Mouse (Mus musculus) kidney, embryonic 15.5 days (tissue): Measurements from ENCODE around the gene Phtf2. TPM values are rescaled to one million over a fixed set of nuclear protein-coding genes. Genes with fewer than 3 reads are reported as not detected.
A peak's percentile ranks its signal among the peaks of the same experiment; 100 is the strongest.

Experiments used
- ATAC-seq: fragments of 200-750 bp; cut with Nextera tagmentation; replicated peaks from 2 replicates; pipeline ENCODE4 v1.8.0; 2017; ENCODE audit warnings: moderate TSS enrichment; ENCODE audit not compliant: low FRiP score
- H3K27ac ChIP-seq: fragments of 300-500 bp; sonication (generic); 2 replicates; pipeline ENCODE4 v1.5.1; 2015; ENCODE audit warnings: mild to moderate bottlenecking, inconsistent platforms
- H3K27me3 ChIP-seq: fragments of 300-500 bp; sonication (generic); 2 replicates; pipeline ENCODE4 v1.6.1; 2015; ENCODE audit warnings: inconsistent platforms
- H3K36me3 ChIP-seq: fragments of 300-500 bp; sonication (generic); 2 replicates; pipeline ENCODE4 v1.6.1; 2015; ENCODE audit warnings: inconsistent platforms
- H3K4me1 ChIP-seq: fragments of 300-500 bp; sonication (generic); 2 replicates; pipeline ENCODE4 v1.6.1; 2015; ENCODE audit warnings: inconsistent platforms
- H3K4me2 ChIP-seq: fragments of 300-500 bp; sonication (generic); 2 replicates; pipeline ENCODE4 v1.6.1; 2015; ENCODE audit warnings: moderate library complexity, mild to moderate bottlenecking, inconsistent platforms
- H3K4me3 ChIP-seq: fragments of 300-500 bp; sonication (generic); replicated peaks from 2 replicates; pipeline ENCODE4 v1.5.1; 2015; ENCODE audit warnings: mild to moderate bottlenecking, inconsistent platforms
- H3K9ac ChIP-seq: fragments of 300-500 bp; sonication (generic); 2 replicates; pipeline ENCODE4 v1.6.1; 2015; ENCODE audit warnings: mild to moderate bottlenecking, inconsistent platforms
- H3K9me3 ChIP-seq: fragments of 300-500 bp; sonication (generic); replicated peaks from 2 replicates; pipeline ENCODE4 v1.6.1; 2016; ENCODE audit warnings: inconsistent platforms
- WGBS: fragments of 180-500 bp; shearing (Covaris S2); methylation state at CpG from one replicate; pipeline ENCODE4 v1.1.7; 2015; ENCODE audit warnings: mixed read lengths; 5-methylcytosine and 5-hydroxymethylcytosine counted together
- polyA plus RNA-seq: library from polyadenylated mRNA; unstranded; fragments of >200 nt; fragmentation: Nextera tagmentation; extraction: Ambion mirVana; gene quantifications from 2 replicates; pipeline ENCODE4 v1.2.1, GENCODE M21; 2015

Gene Phtf2
- polyA plus RNA-seq, 1 experiment from 2014 or later = 14.9 TPM

GRCm38 (mm10) chr5:20904647-20905046 lies 22.7 kb upstream of the Phtf2 start:
- ATAC-seq = no peak
- 87% methylated on average over 2 of the region's 2 CpGs for WGBS
- no peaks in the 10 kb centered on the region for H3K9me3 ChIP-seq

GRCm38 (mm10) chr5:20897446-20898167 lies 15.7 kb upstream of the Phtf2 start:
- no peaks in the 10 kb centered on the region for H3K4me1 ChIP-seq
- WGBS = 88% methylated on average over 2 of the region's 2 CpGs
- H3K4me2 ChIP-seq = no peak overlapping the region
- no peaks in the 10 kb centered on the region for H3K9me3 ChIP-seq
- no peak overlapping the region for H3K9ac ChIP-seq
- no peak overlapping the region for H3K4me3 ChIP-seq
- H3K27me3 ChIP-seq = no peaks in the 10 kb centered on the region
- no peak overlapping the region for H3K27ac ChIP-seq
- peak; percentile 52; the same call in 1 of the 2 replicates for ATAC-seq
- H3K36me3 ChIP-seq = peaks cover 52% of the 10 kb centered on the region

More at GRCm38 (mm10) chr5:20904647-20905046, 22.7 kb upstream of the Phtf2 start:
- H3K4me2 ChIP-seq = no peak overlapping the region
- no peak overlapping the region for H3K4me3 ChIP-seq
- H3K27ac ChIP-seq = no peak overlapping the region
- H3K4me1 ChIP-seq = no peaks in the 10 kb centered on the region
- H3K27me3 ChIP-seq = no peaks in the 10 kb centered on the region
- no peak overlapping the region for H3K9ac ChIP-seq
- peaks cover 51% of the 10 kb centered on the region for H3K36me3 ChIP-seq

- H3K4me2 ChIP-seq = peak overlapping the region; percentile 68
- H3K4me1 ChIP-seq = peaks cover 16% of the 10 kb centered on the region
- H3K27me3 ChIP-seq = no peaks in the 10 kb centered on the region
- ATAC-seq = no peak
- H3K9ac ChIP-seq = no peak overlapping the region
- no peaks in the 10 kb centered on the region for H3K9me3 ChIP-seq
- no peak overlapping the region for H3K27ac ChIP-seq
- WGBS = 84% methylated on average over 4 of the region's 4 CpGs
- H3K4me3 ChIP-seq = no peak overlapping the region
- H3K36me3 ChIP-seq = peaks cover 10% of the 10 kb centered on the region
Measured at GRCm38 (mm10) chr5:20884036-20884620, 2.2 kb upstream of the Phtf2 start.

DNA sequence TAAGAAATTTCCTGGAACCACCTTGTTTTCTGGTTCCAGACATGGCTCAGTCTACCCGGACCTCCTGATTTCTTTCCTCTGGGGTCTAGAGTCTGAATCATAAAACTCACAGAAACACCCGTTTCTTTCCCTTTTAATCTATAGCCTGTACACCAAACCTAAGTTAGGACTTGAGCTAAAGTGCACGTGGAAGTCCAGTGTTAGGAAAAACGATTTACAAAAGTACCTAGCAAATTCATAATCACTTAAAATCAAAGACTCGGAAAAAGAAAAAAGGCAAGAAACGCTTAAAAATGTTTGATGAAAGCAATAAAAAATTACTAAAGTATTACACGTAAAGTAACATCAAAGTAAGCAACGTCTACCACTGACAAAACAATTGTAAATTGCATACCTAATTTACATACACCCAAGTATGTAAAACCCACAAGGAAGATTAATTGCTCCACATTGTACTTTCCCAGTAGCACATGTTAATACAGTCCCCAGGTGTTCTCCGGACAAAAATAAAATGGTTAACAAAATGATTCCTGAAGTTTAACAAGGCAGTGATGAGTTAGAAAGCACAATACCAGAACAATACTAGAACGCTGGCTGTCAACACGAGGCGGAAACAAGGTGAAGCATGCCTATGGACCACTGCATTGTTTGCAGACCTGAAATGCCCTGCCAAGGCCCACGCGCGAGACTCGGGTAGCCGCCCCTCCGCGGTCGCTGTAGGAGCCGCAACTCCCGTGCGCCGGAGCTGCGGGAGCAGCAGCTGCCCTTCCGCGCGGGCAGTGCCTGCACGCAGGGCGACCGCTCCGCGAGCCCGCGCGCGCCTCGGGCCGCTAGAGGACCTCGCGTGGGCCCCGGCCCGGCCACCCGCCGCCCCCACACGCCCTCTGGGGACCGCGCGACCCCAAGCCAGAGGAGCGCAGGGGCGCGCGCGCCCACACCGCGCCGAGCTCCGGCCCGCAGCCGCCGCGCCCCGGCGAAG lies 838 bp downstream of the Phtf2 start:
- Histone ChIP-seq H3K36me3 (peaks cover 9% of the 10 kb centered on the region), H3K27ac (peak overlapping the region; percentile 96), H3K9me3 (no peaks in the 10 kb centered on the region), H3K27me3 (no peaks in the 10 kb centered on the region), H3K4me2 (peak overlapping the region; percentile 66), H3K4me3 (peak overlapping the region; percentile 91), H3K4me1 (peaks cover 19% of the 10 kb centered on the region), H3K9ac (peak overlapping the region; percentile 85)
- 1% methylated on average over 48 of the region's 64 CpGs for WGBS
- ATAC-seq = peak; percentile 5

DNA sequence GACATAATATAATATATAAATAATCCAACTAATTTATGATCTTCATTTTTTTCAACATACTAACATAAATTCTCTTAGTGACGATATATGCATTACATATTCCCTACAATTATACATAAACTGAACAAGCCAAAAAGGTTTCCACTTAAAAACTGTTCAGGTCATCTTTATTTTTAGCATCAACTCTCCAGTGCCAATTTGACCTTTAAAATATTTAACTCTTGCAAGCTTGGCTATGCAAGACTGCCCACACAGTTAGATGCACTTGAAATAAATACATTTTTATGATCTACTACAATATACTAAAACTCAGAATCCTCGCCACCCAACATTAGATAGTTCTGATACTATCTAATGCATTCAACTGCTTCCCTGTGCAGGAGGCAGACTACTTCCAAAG lies 1.5 kb downstream of the Phtf2 start:
- H3K9ac ChIP-seq = peak overlapping the region; percentile 36; the same call in 1 of the 2 replicates
- no peaks in the 10 kb centered on the region for H3K9me3 ChIP-seq
- H3K27me3 ChIP-seq = no peaks in the 10 kb centered on the region
- peak overlapping the region; percentile 91 for H3K4me3 ChIP-seq
- no peak for ATAC-seq
- H3K27ac ChIP-seq = no peak overlapping the region
- peak overlapping the region; percentile 66 for H3K4me2 ChIP-seq
- peaks cover 19% of the 10 kb centered on the region for H3K4me1 ChIP-seq
- H3K36me3 ChIP-seq = peaks cover 2% of the 10 kb centered on the region
- WGBS = 58% methylated on average over 2 of the region's 2 CpGs

DNA sequence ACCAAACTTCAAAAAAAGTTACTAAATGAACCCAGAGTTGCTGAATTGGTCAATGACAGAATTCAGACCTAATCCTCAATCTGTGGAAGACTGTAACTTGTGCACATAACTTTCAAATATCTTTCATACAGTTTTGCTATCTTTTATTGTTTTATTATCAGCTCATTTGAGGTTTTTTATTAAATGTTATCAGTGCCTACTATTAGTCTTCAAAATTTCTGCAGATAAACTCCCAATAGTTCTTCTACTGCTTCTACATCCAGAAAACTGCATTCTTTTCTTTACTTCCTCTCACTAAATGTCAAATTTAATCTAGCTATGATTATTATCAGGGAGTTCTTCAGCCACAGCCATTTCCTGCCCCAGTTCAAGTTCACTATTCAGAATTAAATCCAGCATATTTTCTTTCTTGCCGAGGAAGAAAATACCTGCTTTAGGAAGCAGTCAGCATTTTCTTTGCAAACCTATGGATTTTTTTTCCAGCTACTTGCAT lies 4.9 kb downstream of the Phtf2 start:
- H3K27ac ChIP-seq = no peak overlapping the region
- H3K27me3 ChIP-seq = no peaks in the 10 kb centered on the region
- ATAC-seq = no peak
- no peak overlapping the region for H3K4me2 ChIP-seq
- 56% methylated on average over 1 of the region's 1 CpGs for WGBS
- H3K4me1 ChIP-seq = peaks cover 7% of the 10 kb centered on the region
- H3K9ac ChIP-seq = no peak overlapping the region
- H3K9me3 ChIP-seq = no peaks in the 10 kb centered on the region
- H3K4me3 ChIP-seq = no peak overlapping the region
- no peaks in the 10 kb centered on the region for H3K36me3 ChIP-seq

- Histone ChIP-seq H3K4me1 (0 out of 2 replicates have a peak, but pooled peaks cover under 1% of the 10 kb centered on the region), H3K9ac (no peak overlapping the region), H3K4me3 (no peak overlapping the region), H3K27ac (no peak overlapping the region), H3K36me3 (no peaks in the 10 kb centered on the region), H3K4me2 (no peak overlapping the region), H3K9me3 (no peaks in the 10 kb centered on the region), H3K27me3 (no peaks in the 10 kb centered on the region)
- ATAC-seq = no peak
- 51% methylated on average over 1 of the region's 1 CpGs for WGBS
Measured at GRCm38 (mm10) chr5:20873146-20873545, 8.8 kb downstream of the Phtf2 start.

DNA sequence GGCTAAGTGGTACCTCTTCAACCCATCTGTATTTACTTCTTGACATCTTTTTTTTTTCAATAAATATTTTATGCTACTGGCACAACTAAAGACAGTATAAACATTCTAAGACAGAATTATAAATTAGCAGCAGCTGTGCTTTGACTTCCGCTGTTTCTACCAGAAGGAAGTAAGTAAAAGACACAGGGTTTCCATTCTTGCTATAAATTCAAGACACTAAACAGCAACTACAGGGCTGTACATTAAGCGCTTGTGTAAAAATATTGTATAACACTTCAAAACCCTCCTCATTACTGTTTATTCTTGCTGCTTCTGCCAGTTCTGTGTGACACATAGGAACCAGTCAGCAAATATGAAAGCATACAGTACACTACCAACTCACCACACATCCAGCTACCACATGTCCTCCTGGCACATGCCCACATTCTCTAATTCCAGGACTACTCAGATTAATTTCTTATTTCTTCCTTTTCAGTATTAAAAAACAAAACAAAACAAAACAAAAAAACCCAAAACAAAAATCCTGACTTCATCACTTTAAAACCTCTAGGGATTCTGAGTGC lies 16.6 kb downstream of the Phtf2 start:
- Histone ChIP-seq H3K4me1 (peaks cover 19% of the 10 kb centered on the region; the same call in 1 of the 2 replicates), H3K27me3 (no peaks in the 10 kb centered on the region), H3K36me3 (no peaks in the 10 kb centered on the region), H3K9me3 (no peaks in the 10 kb centered on the region), H3K4me2 (no peak overlapping the region), H3K4me3 (no peak overlapping the region), H3K27ac (peak overlapping the region; percentile 56), H3K9ac (no peak overlapping the region)
- no peak; the same call in 1 of the 2 replicates for ATAC-seq
- 50% methylated on average over 2 of the region's 2 CpGs for WGBS

- H3K4me1 ChIP-seq = peaks cover 19% of the 10 kb centered on the region; the same call in 1 of the 2 replicates
- no peak for ATAC-seq
- peak overlapping the region; percentile 56; the same call in 1 of the 2 replicates for H3K27ac ChIP-seq
- no peaks in the 10 kb centered on the region for H3K36me3 ChIP-seq
- H3K4me2 ChIP-seq = no peak overlapping the region
- no peak overlapping the region for H3K9ac ChIP-seq
- no peak overlapping the region for H3K4me3 ChIP-seq
- H3K9me3 ChIP-seq = no peaks in the 10 kb centered on the region
- WGBS = 49% methylated on average over 4 of the region's 4 CpGs
- no peaks in the 10 kb centered on the region for H3K27me3 ChIP-seq
Measured at GRCm38 (mm10) chr5:20864216-20864969, 17.5 kb downstream of the Phtf2 start.

DNA sequence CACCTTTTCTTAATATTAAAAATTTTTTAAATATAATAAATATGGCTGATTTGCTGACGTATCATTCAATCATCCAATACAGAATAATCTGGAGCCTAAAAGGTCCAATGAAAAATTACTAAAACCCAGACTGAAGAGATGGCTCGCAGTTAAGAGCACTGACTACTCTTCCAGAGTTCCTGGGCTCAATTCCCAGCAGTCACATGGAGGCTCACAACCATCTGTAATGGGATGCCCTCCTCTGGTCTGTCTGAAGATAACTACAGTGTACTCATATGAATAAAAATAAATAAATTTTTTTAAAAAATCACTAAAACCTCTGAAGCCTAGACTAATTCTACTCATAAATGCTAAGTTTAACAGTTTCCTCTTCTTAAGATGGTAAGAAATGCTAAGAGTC lies 20.0 kb downstream of the Phtf2 start:
- Histone ChIP-seq H3K27me3 (no peaks in the 10 kb centered on the region), H3K27ac (no peak overlapping the region), H3K4me3 (no peak overlapping the region), H3K36me3 (no peaks in the 10 kb centered on the region), H3K4me2 (no peak overlapping the region), H3K9me3 (no peaks in the 10 kb centered on the region), H3K4me1 (peaks cover 19% of the 10 kb centered on the region; the same call in 1 of the 2 replicates), H3K9ac (no peak overlapping the region)
- WGBS = 93% methylated on average over 2 of the region's 2 CpGs
- ATAC-seq = no peak

DNA sequence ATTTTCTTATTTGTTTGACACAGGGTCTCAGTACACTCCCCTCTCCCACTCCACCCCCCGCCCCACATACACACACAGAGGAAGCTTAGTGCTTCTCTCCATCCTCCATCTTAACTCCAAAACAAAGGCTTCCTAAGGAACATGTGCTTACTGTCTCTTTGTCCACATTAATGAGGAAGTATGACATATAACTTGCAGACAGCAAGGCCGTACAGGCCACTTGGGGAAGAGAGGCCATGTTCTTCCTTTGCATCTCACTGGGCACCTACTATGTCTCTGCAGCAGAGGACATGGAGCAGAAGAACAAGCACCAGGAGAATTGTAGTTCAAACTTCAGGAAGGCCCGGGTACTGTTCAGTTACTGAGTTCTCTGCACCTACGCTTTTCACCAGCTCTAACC lies 21.4 kb downstream of the Phtf2 start:
- H3K4me2 ChIP-seq = no peak overlapping the region
- H3K27me3 ChIP-seq = no peaks in the 10 kb centered on the region
- H3K27ac ChIP-seq = no peak overlapping the region
- no peaks in the 10 kb centered on the region for H3K9me3 ChIP-seq
- H3K4me3 ChIP-seq = no peak overlapping the region
- 88% methylated on average over 4 of the region's 4 CpGs for WGBS
- no peak for ATAC-seq
- no peaks in the 10 kb centered on the region for H3K36me3 ChIP-seq
- H3K4me1 ChIP-seq = peaks cover 14% of the 10 kb centered on the region; the same call in 1 of the 2 replicates
- H3K9ac ChIP-seq = no peak overlapping the region
